8 mouse cellular contexts compared by ENCODE assay signal in genomic region chr9:102725958-102726654, GRCm38 (mm10). TPM values are rescaled to one million over a fixed set of nuclear protein-coding genes. Genes with fewer than 3 reads are reported as not detected.
DNase-seq lines count a peak whose midpoint lies in the region; ATAC-seq and TF ChIP-seq lines count a peak whose summit lies in the region.

No protein-coding gene starts in this region.

- DNase-seq in brain, adult 2 months (ENCODE audit: low read depth, low spot score): peak; percentile 87
- DNase-seq in kidney, postnatal 36 days: peak; percentile 95 to 98
- peak; percentile 64 for DNase-seq in retina, postnatal 7 days (ENCODE audit: low read depth, low spot score)

- peak overlapping the region; percentile 43 for H3K4me2 ChIP-seq in forebrain, embryonic 13.5 days
- H3K4me2 ChIP-seq in heart, embryonic 16.5 days (ENCODE audit: low read depth, low read length): peak overlapping the region; percentile 56
- peak overlapping the region; percentile 39 for H3K4me2 ChIP-seq in lung, embryonic 15.5 days

- peak overlapping the region; percentile 57 for H3K9ac ChIP-seq in forebrain, embryonic 13.5 days
- peak overlapping the region; percentile 61 for H3K9ac ChIP-seq in heart, embryonic 16.5 days (ENCODE audit: low read length)
- H3K9ac ChIP-seq in lung, embryonic 15.5 days: no peak overlapping the region

- peaks cover 94% of the 10 kb centered on the region for H3K79me2 ChIP-seq in C2C12 (ENCODE audit: control insufficient read depth, insufficient read depth)

- H3K36me3 ChIP-seq in C2C12 (ENCODE audit: control insufficient read depth, insufficient read depth): peaks cover 98% of the 10 kb centered on the region
- H3K36me3 ChIP-seq in forebrain, embryonic 13.5 days (ENCODE audit: poor library complexity, severe bottlenecking): peaks cover 100% of the 10 kb centered on the region
- H3K36me3 ChIP-seq in heart, embryonic 16.5 days (ENCODE audit: control insufficient read depth, insufficient read depth): peaks cover 78% of the 10 kb centered on the region
- H3K36me3 ChIP-seq in lung, embryonic 15.5 days: peaks cover 84% of the 10 kb centered on the region

- no peaks in the 10 kb centered on the region for H3K27me3 ChIP-seq in C2C12 (ENCODE audit: control insufficient read depth, insufficient read depth, insufficient read length)
- H3K27me3 ChIP-seq in forebrain, embryonic 13.5 days: no peaks in the 10 kb centered on the region
- H3K27me3 ChIP-seq in heart, embryonic 16.5 days (ENCODE audit: control insufficient read depth, insufficient read depth, low read length): no peaks in the 10 kb centered on the region
- no peaks in the 10 kb centered on the region for H3K27me3 ChIP-seq in lung, embryonic 15.5 days

- ATAC-seq in forebrain, embryonic 13.5 days: peak; percentile 20; the same call in 1 of the 2 replicates
- ATAC-seq in heart, embryonic 16.5 days (replicated peaks; ENCODE audit: extremely low read depth, insufficient read depth, low FRiP score): peak; percentile 85
- ATAC-seq in lung, embryonic 15.5 days (ENCODE audit: borderline replicate concordance, extremely low read depth, low FRiP score, low TSS enrichment): peak; percentile 89
- ATAC-seq in activated CD4-positive, CD25-positive, alpha-beta regulatory T cell, adult 4 months: no peak

- H3K4me1 ChIP-seq in forebrain, embryonic 13.5 days: peaks cover 60% of the 10 kb centered on the region
- H3K4me1 ChIP-seq in heart, embryonic 16.5 days (ENCODE audit: control insufficient read depth, insufficient read depth, low read length): peaks cover 70% of the 10 kb centered on the region
- peaks cover 82% of the 10 kb centered on the region for H3K4me1 ChIP-seq in lung, embryonic 15.5 days

- peak; percentile 5 for TF ChIP-seq CTCF in C2C12 (IDR thresholded peaks at IDR 0.05; ENCODE audit: control insufficient read depth, insufficient read depth, insufficient read length)

- no peak overlapping the region for H3K4me3 ChIP-seq in C2C12 (ENCODE audit: insufficient read depth, poor library complexity, severe bottlenecking)
- H3K4me3 ChIP-seq in forebrain, embryonic 13.5 days: peak overlapping the region; percentile 17
- peak overlapping the region; percentile 29; the same call in 1 of the 2 replicates for H3K4me3 ChIP-seq in heart, embryonic 16.5 days (ENCODE audit: low read length)
- peak overlapping the region; percentile 3; the same call in 1 of the 2 replicates for H3K4me3 ChIP-seq in lung, embryonic 15.5 days

- no peak overlapping the region for H3ac ChIP-seq in C2C12 (ENCODE audit: control insufficient read depth, insufficient read length, low read depth)

- H3K79me3 ChIP-seq in C2C12 (ENCODE audit: low read depth): peaks cover 60% of the 10 kb centered on the region

- no peaks in the 10 kb centered on the region for H3K9me3 ChIP-seq in forebrain, embryonic 13.5 days (replicated peaks)
- H3K9me3 ChIP-seq in heart, embryonic 16.5 days (replicated peaks; ENCODE audit: control insufficient read depth, low read length): no peaks in the 10 kb centered on the region
- H3K9me3 ChIP-seq in lung, embryonic 15.5 days: no peaks in the 10 kb centered on the region

- H3K27ac ChIP-seq in forebrain, embryonic 13.5 days: peak overlapping the region; percentile 68
- peak overlapping the region; percentile 96 for H3K27ac ChIP-seq in heart, embryonic 16.5 days (ENCODE audit: low read length)
- peak overlapping the region; percentile 91 for H3K27ac ChIP-seq in lung, embryonic 15.5 days

- 3% methylated on average over 16 of the region's 22 CpGs for WGBS in forebrain, embryonic 13.5 days
- WGBS in heart, embryonic 16.5 days: under 1% methylated on average over 18 of the region's 22 CpGs
- under 1% methylated on average over 20 of the region's 22 CpGs for WGBS in lung, embryonic 15.5 days

TF ChIP-seq in C2C12, 6 proteins besides CTCF, POLR2A, EP300 and RAD21:
- TF ChIP-seq MYOG (IDR thresholded peaks at IDR 0.05; ENCODE audit: control insufficient read depth, extremely low read depth, insufficient read length): no peak
- peak; percentile 15 for TF ChIP-seq CEBPB (IDR thresholded peaks at IDR 0.05; ENCODE audit: low read depth)
- no peak for TF ChIP-seq MAX (IDR thresholded peaks at IDR 0.05)
- peak; percentile 2 for TF ChIP-seq MYOD1 (IDR thresholded peaks at IDR 0.05; ENCODE audit: control insufficient read depth, insufficient read length, low read depth)
TF ChIP-seq in C2C12: peak in this region for 2.

RNA-seq across cellular contexts. Expression of gene Amotl2, which starts 9.6 kb away (rescaled TPM):
- polyA plus RNA-seq in C2C12 (2012; fragmentation: generic; extraction: Trizol): 61.0 TPM
- polyA plus RNA-seq in forebrain, embryonic 13.5 days (2015; fragmentation: Nextera tagmentation; extraction: Ambion mirVana): 46.9 and 55.3 TPM in 2 replicates
- 38.6 and 43.4 TPM in 2 replicates for polyA plus RNA-seq in heart, embryonic 16.5 days (2015; fragmentation: Nextera tagmentation; extraction: Ambion mirVana)
- 45.5 and 47.0 TPM in 2 replicates for polyA plus RNA-seq in lung, embryonic 15.5 days (2015; fragmentation: Nextera tagmentation; extraction: Ambion mirVana)
- polyA plus RNA-seq in activated CD4-positive, CD25-positive, alpha-beta regulatory T cell, adult 4 months (2017; shearing (Covaris generic)): not detected

Comparison
In these comparisons a context has a peak if more than half of its experiments do, and no peak if none do; other contexts are left out.
1. RNA of gene Amotl2, which starts 9.6 kb away (polyA plus RNA-seq): 61.0 TPM in C2C12 (single experiment), 45.5 to 47.0 TPM in lung, embryonic 15.5 days, 46.9 to 55.3 TPM in forebrain, embryonic 13.5 days and 38.6 to 43.4 TPM in heart, embryonic 16.5 days; not detected in activated CD4-positive, CD25-positive, alpha-beta regulatory T cell, adult 4 months; every median in the first group is over 10 times any median in the second.
2. Peak in every context shown above with its lines, with median percentiles within 50 percentile points of each other: DNase-seq, H3K27ac ChIP-seq and H3K4me2 ChIP-seq.